Mouse (Mus musculus) ES-E14 (cell line): ENCODE data around the gene Pkp1. TPM values are rescaled to one million over a fixed set of nuclear protein-coding genes. Genes with fewer than 3 reads are reported as not detected.

Experiments used
- DNase-seq: peaks from one replicate; pipeline ENCODE4 v3.0.0-alpha.2; 2013; ENCODE audit warnings: low read depth, low spot score
- H3K27ac ChIP-seq: 2 replicates; pipeline ENCODE4 v1.5.1; 2012; ENCODE audit warnings: low read depth, mild to moderate bottlenecking, low read length, moderate library complexity, mixed read lengths; ENCODE audit not compliant: poor library complexity, insufficient read depth, severe bottlenecking
- H3K36me3 ChIP-seq: 2 replicates; pipeline ENCODE4 v1.6.1; 2012; ENCODE audit warnings: mild to moderate bottlenecking, low read length, moderate library complexity, mixed read lengths; ENCODE audit not compliant: control insufficient read depth, poor library complexity, insufficient read depth, severe bottlenecking
- H3K4me1 ChIP-seq, 2 experiments: fragments of 150-350 bp in 1 of 2; sonication (generic) in 1 of 2; 2 replicates each; pipeline ENCODE4 v1.6.1; 2012; ENCODE audit warnings: low read length in 2 of 2, mild to moderate bottlenecking in 1 of 2, mixed read lengths in 1 of 2; ENCODE audit not compliant: control insufficient read depth in 2 of 2, insufficient read depth in 2 of 2, poor library complexity in 1 of 2
- H3K4me3 ChIP-seq, 2 experiments: fragments of 150-350 bp in 1 of 2; sonication (generic) in 1 of 2; 2 replicates each; pipeline ENCODE4 v1.5.1; 2012; ENCODE audit warnings: low read length in 2 of 2, low read depth in 1 of 2, mild to moderate bottlenecking in 1 of 2, mixed read lengths in 1 of 2; ENCODE audit not compliant: insufficient read depth in 1 of 2, poor library complexity in 1 of 2, severe bottlenecking in 1 of 2
- H3K9ac ChIP-seq: 2 replicates; pipeline ENCODE4 v1.6.1; 2012; ENCODE audit warnings: low read depth, mild to moderate bottlenecking, low read length, mixed read lengths; ENCODE audit not compliant: poor library complexity, insufficient read depth, severe bottlenecking
- H3K9me3 ChIP-seq: fragments of 150-350 bp; sonication (generic); 2 replicates; pipeline ENCODE4 v1.6.1; 2012; ENCODE audit warnings: low read depth, mild to moderate bottlenecking, low read length; ENCODE audit not compliant: control insufficient read depth, insufficient read depth
- CHD2 ChIP-seq: IDR thresholded peaks from 2 replicates; pipeline ENCODE4 v1.6.1; 2014; ENCODE audit warnings: mild to moderate bottlenecking, low read depth, low read length, inconsistent platforms
- HCFC1 ChIP-seq: IDR thresholded peaks from 2 replicates; pipeline ENCODE4 v1.6.1; 2012; ENCODE audit warnings: low read length, inconsistent platforms, borderline replicate concordance; ENCODE audit not compliant: insufficient read depth
- MAFK ChIP-seq: IDR thresholded peaks from 2 replicates; pipeline ENCODE4 v1.6.1; 2014; ENCODE audit warnings: mild to moderate bottlenecking, low read depth, low read length, inconsistent platforms; ENCODE audit not compliant: insufficient read depth
- ZC3H11A ChIP-seq: IDR thresholded peaks from 2 replicates; pipeline ENCODE4 v1.6.1; 2012; ENCODE audit warnings: low read depth, mild to moderate bottlenecking, inconsistent platforms, low read length, borderline replicate concordance
- ZNF384 ChIP-seq: IDR thresholded peaks from 2 replicates; pipeline ENCODE4 v1.6.1; 2012; ENCODE audit warnings: low read depth, low read length, inconsistent platforms
- in situ Hi-C, 2 experiments: fragments of 600-800 bp; cut with MboI; formaldehyde crosslinking; loops; one replicate each; pipeline ENCODE4 v1.15.1; 2025; ENCODE audit warnings: low sequenced_read_pairs in 2 of 2, inconsistent platforms in 1 of 2; ENCODE audit not compliant: unreplicated experiment in 2 of 2
- total RNA-seq: library from RNA; depleted of rRNA; stranded (reverse); fragments of 300-350 nt; gene quantifications from 2 replicates; pipeline ENCODE4 v1.2.3, GENCODE M21; 2012

The Pkp1 gene
- total RNA-seq, 1 experiment, result 0.09 TPM

DNA sequence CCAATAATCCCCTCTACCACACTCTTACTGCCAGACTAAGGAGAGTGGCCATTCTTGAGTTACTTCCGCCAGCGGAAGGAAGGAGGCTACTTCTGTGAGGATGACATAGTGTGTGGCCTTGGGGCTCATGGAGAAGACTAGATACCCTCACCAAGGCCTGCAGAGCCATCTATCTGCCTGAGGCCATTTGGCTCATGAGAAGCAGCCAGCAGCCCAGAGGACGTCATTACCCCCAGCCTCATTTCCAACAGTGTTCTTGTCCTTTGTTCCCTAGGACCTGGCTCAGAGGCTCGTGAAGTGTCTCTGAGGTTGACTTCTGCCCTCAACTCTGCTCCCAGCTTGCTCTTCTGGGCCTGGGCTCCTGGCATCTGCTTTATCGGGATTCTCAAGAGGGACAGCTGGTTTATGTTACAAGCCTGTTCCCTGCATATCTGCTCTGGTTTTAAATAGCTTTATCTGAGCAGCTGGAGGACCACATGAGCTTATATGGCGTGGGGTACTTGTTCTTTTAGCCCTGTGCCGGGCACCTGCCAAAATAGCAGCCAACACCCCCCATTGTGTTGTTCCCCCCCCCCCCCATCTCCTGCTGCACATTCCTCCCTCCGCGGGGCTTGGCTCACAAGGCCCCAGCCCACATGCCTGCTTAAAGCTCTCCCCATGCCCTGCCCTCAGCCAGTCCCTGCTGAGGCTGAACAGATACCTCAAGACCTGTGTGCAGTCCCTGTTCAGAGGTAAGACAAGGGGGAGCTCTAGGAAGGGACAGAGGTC lies 83.1 kb downstream of the Pkp1 start, which contains the start of gene Tnnt2:
TSS of gene Tnnt2 (plus strand) at position 639 of the 768 bp plus-strand sequence.
- DNase-seq, result no peak
- Histone ChIP-seq H3K4me3 (peak within 1 kb of the TSS; percentile 16 to 25; a peak in 3 of 4 replicates), H3K36me3 (peaks cover 2% of the 10 kb centered on the region; the same call in 1 of the 2 replicates), H3K4me1 (peaks cover 0 to 2% of the 10 kb centered on the region in 2 experiments; a peak in 1 of 4 replicates), H3K9me3 (no peaks in the 10 kb centered on the region), H3K27ac (no peak within 1 kb of the TSS), H3K9ac (no peak within 1 kb of the TSS)
- in situ Hi-C loops, result no loop called here
- TF ChIP-seq MAFK (no peak), CHD2 (no peak), ZNF384 (no peak), ZC3H11A (no peak), HCFC1 (no peak)

DNA sequence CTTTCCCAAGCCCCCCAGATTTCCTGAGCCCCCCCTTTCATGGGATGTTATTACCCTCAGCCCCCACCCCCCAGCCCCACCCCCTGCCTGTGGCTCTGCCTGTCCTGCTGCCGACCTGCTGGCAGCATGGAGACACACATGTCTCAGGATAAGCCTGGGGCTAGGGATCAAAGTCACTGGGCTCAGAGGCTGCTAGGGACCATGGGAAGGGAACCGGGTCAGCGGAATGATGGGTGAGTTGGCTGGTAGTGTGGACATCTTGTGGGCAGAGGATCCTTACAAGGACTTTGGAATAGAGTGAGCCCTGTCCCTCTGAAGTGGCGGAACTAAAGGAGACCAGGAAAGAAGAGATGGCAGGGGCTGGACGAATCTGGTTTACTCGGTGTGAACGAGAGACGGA lies 84.0 kb downstream of the Pkp1 start:
- no peak for TF ChIP-seq HCFC1
- no peak for TF ChIP-seq MAFK
- TF ChIP-seq CHD2, result no peak
- no peak for TF ChIP-seq ZC3H11A
- TF ChIP-seq ZNF384, result no peak
- Histone ChIP-seq H3K9me3 (no peaks in the 10 kb centered on the region), H3K36me3 (peaks cover 3% of the 10 kb centered on the region; the same call in 1 of the 2 replicates), H3K4me1 (peaks cover 0 to 2% of the 10 kb centered on the region in 2 experiments; a peak in 1 of 4 replicates), H3K4me3 (peak overlapping the region; percentile 16 to 25; a peak in 3 of 4 replicates), H3K27ac (no peak overlapping the region), H3K9ac (peak overlapping the region; percentile 47; the same call in 1 of the 2 replicates)
- DNase-seq, result no peak
- in situ Hi-C loops, result no loop called here

DNA sequence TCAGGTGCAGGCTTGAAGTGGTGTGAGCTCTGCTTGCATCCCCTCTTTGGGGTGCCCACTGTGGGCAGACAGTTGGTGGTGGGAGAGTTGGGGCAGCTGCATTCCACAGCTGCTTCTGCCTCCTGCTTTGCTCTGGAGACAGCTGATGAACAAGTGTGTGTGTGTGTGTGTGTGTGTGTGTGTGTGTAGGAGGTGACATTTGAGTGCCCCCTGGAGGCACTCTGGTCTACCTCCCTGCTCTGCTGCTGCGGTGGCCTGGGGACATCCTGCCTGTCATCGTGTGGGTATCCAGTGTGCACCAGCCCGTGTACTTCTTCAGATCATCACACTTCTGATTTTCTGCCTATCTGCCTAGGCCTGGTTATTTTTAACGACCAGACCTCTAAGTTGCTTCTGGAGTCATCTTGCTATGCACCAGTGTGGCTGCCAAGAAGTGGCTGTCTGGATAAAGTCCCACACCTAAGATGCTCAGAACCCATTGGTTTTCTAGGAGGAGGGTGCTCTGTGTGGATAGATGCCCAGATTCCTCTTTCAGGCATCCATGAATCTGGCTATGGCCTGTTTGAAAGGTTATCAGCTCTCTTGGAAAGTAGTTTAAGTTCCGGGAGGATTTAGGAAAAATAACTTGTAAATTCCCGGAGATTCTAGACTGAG lies 84.7 kb downstream of the Pkp1 start:
- TF ChIP-seq HCFC1 (no peak), CHD2 (no peak), MAFK (no peak), ZC3H11A (no peak), ZNF384 (no peak)
- in situ Hi-C loops, result no loop called here

DNA sequence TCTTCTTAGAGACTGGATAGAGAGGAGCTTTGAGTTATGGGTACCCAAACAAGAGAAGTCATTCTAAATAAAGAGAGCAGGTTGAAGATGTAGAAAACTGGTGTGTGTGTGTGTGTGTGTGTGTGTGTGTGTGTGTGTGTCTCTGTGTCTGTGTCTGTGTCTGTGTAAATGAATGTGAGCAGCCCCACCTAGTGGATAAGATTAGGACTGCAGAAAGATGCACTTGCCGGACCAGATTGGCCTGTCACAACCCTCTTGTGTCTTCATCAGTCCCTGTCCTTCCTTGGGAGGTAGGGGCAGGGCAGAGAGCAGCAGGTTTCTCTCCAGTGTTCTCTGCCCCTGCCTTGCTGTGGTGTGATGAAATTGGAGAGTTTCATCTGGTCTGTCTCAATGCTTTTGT lies 90.1 kb downstream of the Pkp1 start:
- DNase-seq, result peak; percentile 63
- H3K9ac ChIP-seq, result no peak overlapping the region
- in situ Hi-C loops, result no loop called here
- TF ChIP-seq ZC3H11A (0 out of 2 replicates have a peak, but pooled peaks have one; percentile 13), HCFC1 (no peak), CHD2 (no peak), ZNF384 (no peak)
- H3K27ac ChIP-seq, result no peak overlapping the region
- no peaks in the 10 kb centered on the region for H3K9me3 ChIP-seq
- no peak overlapping the region for H3K4me3 ChIP-seq
- 0 out of 4 replicates have a peak, but pooled peaks cover 0 to 2% of the 10 kb centered on the region in 2 experiments for H3K4me1 ChIP-seq
- H3K36me3 ChIP-seq, result peaks cover 23% of the 10 kb centered on the region; the same call in 1 of the 2 replicates

More for the DNA sequence above, 84.7 kb downstream of the Pkp1 start:
- DNase-seq, result no peak
- Histone ChIP-seq H3K4me3 (no peak overlapping the region), H3K9me3 (no peaks in the 10 kb centered on the region), H3K36me3 (peaks cover 3% of the 10 kb centered on the region; the same call in 1 of the 2 replicates), H3K9ac (no peak overlapping the region), H3K27ac (no peak overlapping the region), H3K4me1 (peaks cover 0 to 2% of the 10 kb centered on the region in 2 experiments; a peak in 1 of 4 replicates)
